Mouse (Mus musculus) heart, postnatal 4 days (tissue): Measurements from ENCODE around the gene Ythdf1. TPM values are rescaled to one million over a fixed set of nuclear protein-coding genes. Genes with fewer than 3 reads are reported as not detected.

ENCODE experiments used
- DNase-seq: peaks from one replicate; pipeline ENCODE4 v3.0.0; 2021
- microRNA-seq, 2 experiments: library from miRNA; unstranded; fragments of <30 nt; microRNA quantifications; one replicate each; pipeline ENCODE4 v1.2.0; 2021 to 2022
- total RNA-seq, 2 experiments: library from RNA; stranded (reverse); gene quantifications; 2 replicates each; pipeline ENCODE4 v1.2.3; 2021

Ythdf1 gene
- total RNA-seq, 2 experiments from 2014 or later, result 47.0 to 47.8 TPM

GRCm38 (mm10) chr2:180870006-180870405 is 50.7 kb downstream of the Ythdf1 start:
- no peak for DNase-seq

- DNase-seq, result no peak
These were observed 59.2 kb downstream of the Ythdf1 start for GRCm38 (mm10) chr2:180861561-180861960.

GRCm38 (mm10) chr2:180857121-180857520 is 63.6 kb downstream of the Ythdf1 start:
- no peak for DNase-seq

- no peak for DNase-seq
These were observed 65.7 kb downstream of the Ythdf1 start for GRCm38 (mm10) chr2:180855005-180855544.

Small RNA genes lying within 50 kb of the gene (microRNA-seq; reads per million reads assigned to microRNA genes)
- gene Mir124a-3, result 0 reads per million in 2 experiments

Other genes starting within 250 kb of the Ythdf1 start
- 10 to 100 TPM; 40.5 to 44.0 TPM for gene Dido1, start 210.9 kb downstream of the Ythdf1 start, total RNA-seq
- 10 to 100 TPM; 68.5 to 69.9 TPM for gene Gid8, start 210.8 kb downstream of the Ythdf1 start, total RNA-seq
- gene Slc17a9, start 195.7 kb downstream of the Ythdf1 start, total RNA-seq, result under 1 TPM; 0.69 to 0.88 TPM
- gene Bhlhe23, start 144.0 kb downstream of the Ythdf1 start, total RNA-seq, result not detected
- gene Birc7, start 8.1 kb upstream of the Ythdf1 start, total RNA-seq, result not detected
- 10 to 100 TPM; 12.5 to 13.4 TPM for gene Nkain4, start 33.8 kb upstream of the Ythdf1 start, total RNA-seq
- gene Arfgap1, start 46.3 kb upstream of the Ythdf1 start, total RNA-seq, result 10 to 100 TPM; 64.5 to 64.8 TPM
- under 1 TPM; 0.29 to 0.33 TPM for gene Col20a1, start 65.6 kb upstream of the Ythdf1 start, total RNA-seq
- gene Chrna4, start 122.6 kb upstream of the Ythdf1 start, total RNA-seq, result under 1 TPM; 0.11 to 0.17 TPM
- under 1 TPM in 1 of 2 experiments, not detected in 1; 0.29 TPM for gene Kcnq2, start 214.4 kb upstream of the Ythdf1 start, total RNA-seq
- 100 to 1,000 TPM; 460 to 501 TPM for gene Eef1a2, start 236.1 kb upstream of the Ythdf1 start, total RNA-seq